Mouse (Mus musculus) embryonic fibroblast, embryonic 13.5 days (primary cell): Measurements from ENCODE around the gene Efna2. TPM values are rescaled to one million over a fixed set of nuclear protein-coding genes. Genes with fewer than 3 reads are reported as not detected.
"Not testable (repeated sequence)": the region's sequence is repeated elsewhere in the genome, so short reads cannot be mapped to it uniquely, and the experiment has no call there.

Source experiments
- H3K27ac ChIP-seq: 2 replicates; pipeline ENCODE4 v1.5.1; 2012; ENCODE audit warnings: low read length, control low read depth, inconsistent platforms; ENCODE audit not compliant: insufficient read depth
- H3K4me1 ChIP-seq: 2 replicates; pipeline ENCODE4 v1.6.1; 2011; ENCODE audit warnings: low read length; ENCODE audit not compliant: control insufficient read depth, insufficient read depth
- H3K4me3 ChIP-seq: 2 replicates; pipeline ENCODE4 v1.5.1; 2011; ENCODE audit warnings: mild to moderate bottlenecking, control low read depth, low read length; ENCODE audit not compliant: insufficient read depth
- CTCF ChIP-seq: IDR thresholded peaks from 2 replicates; pipeline ENCODE4 v1.5.1; 2011; ENCODE audit warnings: mild to moderate bottlenecking, control low read depth, low read length, moderate library complexity, borderline replicate concordance; ENCODE audit not compliant: insufficient read depth
- POLR2A ChIP-seq: IDR thresholded peaks from 2 replicates; pipeline ENCODE4 v1.6.1; 2011; ENCODE audit warnings: low read depth, mild to moderate bottlenecking, control low read depth, low read length, moderate library complexity
- polyA plus RNA-seq: library from polyadenylated mRNA; stranded (reverse); fragments of >200 nt; gene quantifications from 2 replicates; pipeline ENCODE4 v1.2.4, GENCODE M21; 2011; ENCODE audit warnings: low read depth; ENCODE audit not compliant: missing spikeins, insufficient read length

The Efna2 gene
- polyA plus RNA-seq, 1 experiment = 8.3 TPM

GRCm38 (mm10) chr10:80161522-80162242 lies 17.6 kb upstream of the Efna2 start:
- Histone ChIP-seq H3K27ac (peak overlapping the region; percentile 97), H3K4me3 (no peak overlapping the region), H3K4me1 (peaks cover 35% of the 10 kb centered on the region)
- no peak for TF ChIP-seq CTCF
- TF ChIP-seq POLR2A = no peak

DNA sequence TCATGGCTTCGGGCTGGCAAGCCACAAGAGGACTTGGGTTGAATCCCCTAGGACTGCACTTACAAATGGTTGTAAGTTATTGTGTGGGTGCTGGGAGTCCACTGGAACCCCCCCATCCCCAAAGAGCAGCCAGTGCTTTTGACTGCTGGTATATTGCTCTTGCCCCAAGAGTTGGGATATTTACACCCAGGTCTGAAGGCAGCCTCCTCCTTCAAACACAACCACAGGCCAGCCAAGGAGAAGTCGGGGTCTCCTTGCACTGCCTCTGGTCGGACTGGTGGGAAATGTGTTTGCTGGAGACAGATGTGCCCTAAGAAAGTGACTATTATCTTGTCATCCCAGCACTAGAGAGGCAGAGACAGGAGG lies 17.1 kb upstream of the Efna2 start:
- H3K27ac ChIP-seq = peak overlapping the region; percentile 97
- no peak overlapping the region for H3K4me3 ChIP-seq
- H3K4me1 ChIP-seq = peaks cover 36% of the 10 kb centered on the region
- no peak for TF ChIP-seq POLR2A
- no peak for TF ChIP-seq CTCF

DNA sequence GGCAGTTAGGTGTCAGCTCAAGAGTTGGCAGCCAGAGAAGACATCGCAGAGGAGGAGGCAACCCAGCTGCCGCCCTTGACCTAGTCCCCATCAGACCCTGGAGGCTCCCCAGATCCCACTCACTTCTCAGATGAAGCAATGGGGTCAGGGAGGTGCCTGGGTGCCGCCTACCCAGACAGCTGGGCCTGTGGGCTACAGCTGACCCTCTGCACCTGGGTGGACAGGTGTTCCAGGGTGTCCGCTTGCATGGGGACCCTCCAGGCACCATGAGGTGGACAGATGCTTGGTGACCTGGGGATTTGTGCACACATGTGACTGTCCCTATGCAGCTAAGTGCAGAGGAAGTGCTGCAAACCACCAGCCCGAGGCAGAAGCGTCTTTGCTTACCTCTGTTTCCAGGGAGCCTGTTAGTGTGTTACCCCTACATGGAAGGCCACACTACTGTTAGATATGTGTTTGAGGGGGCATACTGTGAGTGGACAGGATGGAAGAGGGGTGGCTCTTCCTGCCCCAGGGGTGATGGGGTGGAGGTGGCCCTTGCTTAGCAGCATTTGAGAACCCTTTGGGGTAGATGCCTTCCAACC lies 16.5 kb upstream of the Efna2 start:
- Histone ChIP-seq H3K4me1 (peaks cover 36% of the 10 kb centered on the region), H3K4me3 (no peak overlapping the region), H3K27ac (peak overlapping the region; percentile 97)
- TF ChIP-seq CTCF = no peak
- TF ChIP-seq POLR2A = no peak

DNA sequence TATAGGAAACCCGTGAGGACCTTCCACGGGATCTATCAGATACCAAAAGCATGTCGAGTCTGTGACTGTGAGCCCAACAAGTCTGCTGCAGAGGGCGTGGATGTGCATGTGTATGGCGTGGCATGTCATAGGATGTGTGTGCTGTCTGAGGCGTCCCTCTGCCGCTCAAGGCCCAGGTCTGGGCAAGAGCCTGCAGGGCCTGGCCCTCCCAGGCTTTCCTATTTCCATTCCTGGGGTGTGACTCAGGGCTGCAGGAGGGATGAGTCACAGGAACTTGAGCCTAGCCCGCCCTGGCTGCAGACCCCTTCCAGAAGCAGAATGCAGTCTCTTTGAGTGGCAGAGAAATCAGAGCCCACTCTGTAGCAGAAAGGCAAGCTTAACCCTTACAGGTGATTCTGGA lies 15.6 kb upstream of the Efna2 start:
- TF ChIP-seq CTCF = no peak
- no peak for TF ChIP-seq POLR2A
- Histone ChIP-seq H3K27ac (peak overlapping the region; percentile 97), H3K4me3 (no peak overlapping the region), H3K4me1 (peaks cover 35% of the 10 kb centered on the region)

DNA sequence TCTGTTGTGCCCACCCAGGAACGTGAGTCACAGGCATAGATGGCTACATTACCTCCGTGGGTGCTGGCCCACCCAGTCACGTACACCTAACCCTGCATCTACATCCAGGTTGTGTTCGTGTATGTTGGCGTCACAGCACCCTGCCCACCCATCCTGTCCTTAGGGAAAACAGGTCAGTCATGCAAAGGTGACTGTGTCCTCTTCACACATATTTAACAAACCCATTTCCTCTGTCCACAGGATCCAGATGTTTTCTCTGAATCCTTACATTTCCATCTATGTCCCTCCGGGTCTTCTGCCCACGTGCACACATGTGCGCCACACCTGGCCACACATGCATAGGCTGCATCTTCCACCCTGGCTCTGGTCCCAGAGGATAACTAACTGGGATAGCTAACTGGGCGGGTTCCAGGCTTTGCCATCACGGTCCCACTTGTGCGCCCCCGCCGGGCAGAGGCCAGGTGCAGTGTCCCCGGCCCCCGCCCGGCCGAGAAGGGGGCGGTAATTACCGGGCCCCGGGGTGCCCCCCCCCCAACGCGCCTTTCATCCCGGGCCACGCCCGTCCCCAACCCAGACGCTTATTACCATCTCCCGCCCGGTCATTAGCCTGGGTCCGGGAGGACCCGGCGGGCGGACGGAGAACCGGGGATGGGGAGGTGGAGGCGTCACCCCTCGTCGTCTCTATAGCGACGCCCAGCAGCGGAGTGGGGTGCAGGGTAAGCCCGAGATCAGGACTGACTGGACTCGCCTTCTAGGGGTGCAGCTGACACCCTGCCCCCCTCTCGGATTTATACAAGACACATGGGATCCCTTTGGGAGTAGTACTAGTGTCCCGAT lies 14.9 kb upstream of the Efna2 start:
- Histone ChIP-seq H3K4me1 (peaks cover 29% of the 10 kb centered on the region), H3K27ac (peak overlapping the region; percentile 97), H3K4me3 (peak overlapping the region; percentile 21)
- TF ChIP-seq CTCF (no peak), POLR2A (no peak)

DNA sequence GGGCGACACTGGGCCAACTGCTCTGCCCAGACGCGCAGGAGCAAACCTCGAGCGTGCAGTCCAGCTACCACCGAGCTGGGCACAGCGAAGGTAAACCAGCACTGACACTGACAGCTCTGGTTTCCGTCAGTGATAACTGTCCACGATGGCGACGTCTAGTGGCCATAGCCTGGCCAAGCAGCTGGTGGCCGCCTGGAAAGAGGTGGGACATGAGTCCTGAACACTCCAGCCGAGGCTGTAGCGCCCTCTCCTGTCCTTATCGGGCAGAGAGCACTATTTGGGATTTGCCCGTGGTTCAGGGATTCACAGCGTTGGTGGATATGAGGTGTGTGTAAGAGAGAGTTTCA lies 14.3 kb upstream of the Efna2 start:
- H3K4me3 ChIP-seq = peak overlapping the region; percentile 21
- peaks cover 28% of the 10 kb centered on the region for H3K4me1 ChIP-seq
- peak overlapping the region; percentile 97 for H3K27ac ChIP-seq
- TF ChIP-seq POLR2A = no peak
- TF ChIP-seq CTCF = no peak

GRCm38 (mm10) chr10:80165392-80166128 lies 13.7 kb upstream of the Efna2 start, which contains the start of gene Cirbp:
Cirbp (plus strand) TSS chr10:80165985.
- no peak for TF ChIP-seq CTCF
- TF ChIP-seq POLR2A = no peak
- Histone ChIP-seq H3K4me1 (peaks cover 25% of the 10 kb centered on the region), H3K4me3 (peak within 1 kb of the TSS; percentile 21), H3K27ac (peak within 1 kb of the TSS; percentile 97)

DNA sequence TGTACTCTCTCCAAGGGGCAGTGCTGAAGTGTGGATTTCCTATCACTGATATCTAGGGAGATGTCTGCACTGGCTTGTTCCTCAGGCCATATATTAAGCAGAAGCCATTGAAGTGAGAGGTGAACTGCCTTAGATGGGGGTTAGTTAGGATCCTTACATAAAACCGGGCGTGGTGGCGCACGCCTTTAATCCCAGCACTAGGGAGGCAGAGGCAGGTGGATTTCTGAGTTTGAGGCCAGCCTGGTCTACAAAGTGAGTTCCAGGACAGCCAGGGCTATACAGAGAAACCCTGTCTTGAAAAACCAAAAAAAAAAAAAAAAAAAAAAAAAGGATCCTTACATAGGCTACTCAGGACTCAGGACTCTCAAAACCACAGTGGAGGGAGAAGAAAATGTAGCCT lies 13.1 kb upstream of the Efna2 start:
- H3K4me3 ChIP-seq = not testable (repeated sequence)
- Histone ChIP-seq H3K27ac (peak overlapping the region; percentile 74), H3K4me1 (peaks cover 23% of the 10 kb centered on the region)

DNA sequence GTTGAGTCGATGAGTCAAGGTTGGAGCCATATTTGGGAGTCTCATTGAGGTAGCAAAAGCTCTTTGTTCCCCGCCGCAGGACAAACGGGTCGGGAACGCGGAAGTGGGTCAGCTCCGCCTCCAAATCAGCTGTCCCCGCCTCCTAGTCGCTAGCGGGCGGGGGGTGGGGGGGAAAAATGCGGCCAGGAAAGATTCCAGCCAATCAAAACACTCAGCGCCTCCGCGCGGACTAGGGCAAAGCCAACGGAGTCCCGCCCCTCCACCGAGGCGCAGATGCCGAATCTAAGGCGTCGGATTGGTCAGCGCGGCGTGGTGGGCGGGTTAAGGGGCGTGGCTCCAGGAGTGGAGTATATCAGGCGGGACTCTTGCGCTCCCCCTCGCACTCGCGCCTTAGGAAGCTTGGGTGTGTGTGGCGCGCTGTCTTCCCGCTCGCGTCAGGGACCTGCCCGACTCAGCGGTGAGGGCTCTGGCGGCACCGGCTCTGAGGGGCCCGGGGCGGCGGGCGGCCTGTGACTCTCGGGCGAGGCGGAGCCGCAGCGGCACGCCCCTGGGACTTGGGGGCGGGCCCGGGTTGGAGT lies 11.7 kb upstream of the Efna2 start:
- Histone ChIP-seq H3K4me3 (peak overlapping the region; percentile 90), H3K4me1 (peaks cover 16% of the 10 kb centered on the region), H3K27ac (peak overlapping the region; percentile 85)
- TF ChIP-seq POLR2A (no peak), CTCF (no peak)
